Mouse (Mus musculus) embryonic fibroblast, embryonic 13.5 days (primary cell): ENCODE results near the gene Ccdc182.

Source experiments
- CTCF ChIP-seq: IDR thresholded peaks from 2 replicates; pipeline ENCODE4 v1.5.1; 2011; ENCODE audit warnings: mild to moderate bottlenecking, control low read depth, low read length, moderate library complexity, borderline replicate concordance; ENCODE audit not compliant: insufficient read depth
- POLR2A ChIP-seq: IDR thresholded peaks from 2 replicates; pipeline ENCODE4 v1.6.1; 2011; ENCODE audit warnings: low read depth, mild to moderate bottlenecking, control low read depth, low read length, moderate library complexity

GRCm38 (mm10) chr11:88257700-88258099 lies 36.2 kb upstream of the Ccdc182 start:
- TF ChIP-seq CTCF (no peak), POLR2A (no peak)
